Mouse (Mus musculus) T-cell, adult 2 months (primary cell): ENCODE data around the gene Retsat.

Source experiments
- DNase-seq: peaks from one replicate; pipeline ENCODE4 v3.0.0; 2022; ENCODE audit warnings: low spot score

Retsat gene

DNA sequence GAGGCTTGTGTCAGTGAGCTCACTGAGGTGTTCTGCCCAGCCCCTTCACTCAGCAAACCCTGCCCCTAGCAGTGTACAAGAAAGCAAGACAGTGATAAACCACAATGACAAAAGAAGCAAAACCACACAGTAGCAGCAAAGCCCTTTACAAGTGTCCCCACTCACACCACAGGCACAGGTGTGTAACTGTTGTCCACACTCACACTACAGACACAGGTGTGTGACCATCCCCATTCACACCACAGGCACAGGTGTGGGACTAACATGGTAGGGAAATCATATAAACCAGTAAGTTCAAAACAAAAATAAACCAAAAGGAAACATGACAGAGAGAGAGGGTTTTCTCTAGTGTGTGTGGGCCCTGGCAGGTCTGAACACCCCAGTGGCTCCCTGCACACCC lies 10.0 kb upstream of the Retsat start:
- DNase-seq = no peak

DNA sequence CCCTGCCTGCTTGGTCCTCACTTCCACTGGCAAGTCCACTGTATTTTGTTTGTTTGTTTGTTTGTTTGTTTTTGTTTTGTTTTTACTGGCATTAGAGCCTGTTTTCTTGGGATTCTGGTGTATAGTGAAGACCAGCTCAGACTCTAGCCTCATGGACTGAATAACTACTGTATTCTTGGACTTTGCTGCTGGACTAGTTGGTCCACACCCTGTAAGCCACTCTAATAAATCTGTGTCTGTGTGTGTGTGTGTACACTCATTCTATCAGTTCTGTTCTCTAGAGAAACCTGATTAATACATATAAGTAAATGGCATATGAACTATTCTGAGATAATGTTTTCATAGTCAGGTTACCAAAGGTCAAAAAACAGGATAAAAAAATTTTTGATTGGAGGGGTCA lies 8.2 kb upstream of the Retsat start:
- no peak for DNase-seq

DNA sequence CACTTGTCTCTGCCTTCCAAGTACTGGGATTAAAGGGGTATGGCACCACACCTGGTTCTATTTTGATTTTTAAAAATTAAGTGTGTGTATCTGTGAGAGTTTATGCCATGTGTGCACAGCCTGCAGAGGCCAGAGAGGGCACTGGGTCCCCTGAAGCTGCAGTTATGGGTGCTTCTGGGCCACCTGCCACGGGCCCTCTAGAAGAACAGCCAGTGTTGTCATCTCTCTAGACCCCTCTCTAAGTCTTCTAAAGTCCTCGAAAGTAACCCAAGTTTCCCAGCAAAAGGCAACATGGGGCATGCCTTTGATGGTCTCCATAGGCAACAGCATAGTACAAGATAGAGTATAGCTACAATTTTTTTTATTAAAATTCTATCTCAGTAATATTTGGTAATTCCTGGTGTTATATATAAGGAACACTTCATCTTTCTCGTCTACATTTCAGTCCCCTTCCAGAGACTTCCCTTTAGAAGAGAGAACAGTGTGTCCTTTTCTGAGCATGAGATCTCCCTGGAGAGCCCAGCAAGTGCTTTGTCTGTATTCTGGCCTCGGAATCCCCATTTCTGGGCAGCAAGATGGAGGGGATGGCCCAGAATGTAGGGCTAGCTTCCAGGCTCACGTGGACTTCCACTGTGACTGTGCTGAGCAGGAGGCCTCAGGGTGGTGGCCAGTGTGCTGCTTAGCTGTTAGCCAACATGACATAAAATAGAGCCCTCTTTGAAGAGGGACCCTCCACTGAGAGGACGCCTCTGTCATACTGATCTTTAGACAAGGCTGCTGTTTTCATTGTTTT lies 5.1 kb upstream of the Retsat start:
- DNase-seq = no peak

DNA sequence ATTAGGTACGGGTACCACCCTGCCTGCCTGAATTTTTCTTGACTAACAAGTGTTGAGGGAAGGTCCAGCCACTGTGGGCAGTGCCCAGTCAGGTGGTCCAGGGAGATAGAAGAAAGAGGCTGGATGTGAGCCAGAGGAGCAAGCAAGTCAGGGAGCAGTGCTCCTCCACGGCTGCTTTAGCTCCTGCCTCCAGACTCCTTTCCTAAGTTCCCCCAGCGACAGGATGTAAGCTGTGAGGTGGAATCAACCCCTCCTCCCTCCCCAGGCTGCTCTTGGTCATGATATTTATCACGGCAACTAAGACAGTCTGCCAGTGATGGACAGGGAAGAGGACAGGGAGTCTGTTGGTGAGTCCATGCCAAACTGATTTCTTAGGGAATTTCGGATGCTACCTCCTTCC lies 4.4 kb upstream of the Retsat start:
- no peak for DNase-seq

DNA sequence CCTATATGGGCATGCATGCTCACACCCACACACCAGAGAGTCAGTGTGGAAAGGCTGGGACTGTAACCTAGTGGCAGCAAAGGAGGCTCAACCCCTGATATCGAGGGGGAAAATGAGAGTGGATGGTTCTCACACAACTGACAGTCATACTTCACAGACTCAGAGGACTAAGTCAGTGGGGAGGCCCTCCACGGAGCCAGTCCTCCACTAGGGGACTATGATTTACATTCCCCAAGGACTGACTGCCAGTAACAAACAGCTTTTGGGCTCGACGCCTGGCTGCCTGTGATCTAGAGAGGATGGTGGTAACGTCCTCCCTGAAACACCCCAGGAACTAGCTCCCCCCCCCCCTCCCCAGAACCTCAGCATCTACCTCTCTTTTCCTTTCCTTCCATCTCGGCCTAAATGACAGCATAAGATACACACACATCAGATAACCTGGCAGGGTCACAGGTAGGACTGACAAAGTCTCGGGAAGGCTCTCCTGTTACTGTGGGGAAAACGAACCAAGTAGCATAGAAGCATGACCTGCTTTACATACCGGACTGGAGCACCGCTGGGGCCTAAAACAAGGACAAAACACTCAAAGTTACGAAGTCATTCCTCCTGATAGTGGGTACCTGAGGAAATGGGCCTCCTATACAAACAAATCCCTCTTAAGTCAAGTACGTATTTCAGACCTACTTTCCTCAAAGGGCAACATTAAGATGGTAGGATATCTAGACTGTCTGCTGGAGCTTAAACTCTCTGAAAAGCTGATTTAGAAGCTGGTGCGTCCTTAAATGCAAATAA lies 996 bp upstream of the Retsat start:
- DNase-seq = no peak

DNA sequence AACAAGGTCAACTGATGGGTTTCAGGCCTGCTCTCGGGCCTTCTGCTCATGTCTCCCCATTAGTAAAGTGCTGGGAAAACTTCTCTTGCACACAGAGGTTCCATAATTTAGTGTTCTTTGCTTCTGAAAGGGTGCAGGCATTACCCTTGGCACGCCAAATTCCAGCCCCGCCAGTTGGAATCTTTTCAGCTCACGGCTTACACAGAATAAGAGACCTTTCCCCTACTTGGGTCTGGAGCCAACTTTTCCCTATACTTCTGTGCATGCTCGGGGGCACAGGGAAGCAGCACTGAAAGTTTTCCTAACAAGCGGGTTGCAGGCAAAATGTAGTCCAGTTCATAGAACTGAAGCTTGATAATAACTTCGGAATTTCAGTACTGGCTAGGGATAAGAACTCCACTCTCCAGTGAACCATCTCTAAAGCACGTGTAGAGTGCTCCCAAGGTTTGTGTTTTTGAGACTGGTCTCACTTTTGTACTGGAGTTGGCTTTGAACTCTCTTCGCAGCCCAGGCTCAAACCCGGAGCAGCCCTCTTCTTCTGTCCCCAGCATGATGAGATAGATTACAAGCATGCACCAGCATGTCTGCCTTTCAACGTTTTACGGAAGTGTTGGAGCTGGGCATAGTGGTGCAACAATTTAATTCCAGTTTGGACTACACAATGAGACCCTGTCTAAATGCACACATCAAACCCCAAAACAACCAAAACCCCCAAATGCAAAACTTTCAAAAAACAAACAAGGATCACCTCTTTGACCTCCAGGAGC lies 699 bp downstream of the Retsat start:
- DNase-seq = no peak

DNA sequence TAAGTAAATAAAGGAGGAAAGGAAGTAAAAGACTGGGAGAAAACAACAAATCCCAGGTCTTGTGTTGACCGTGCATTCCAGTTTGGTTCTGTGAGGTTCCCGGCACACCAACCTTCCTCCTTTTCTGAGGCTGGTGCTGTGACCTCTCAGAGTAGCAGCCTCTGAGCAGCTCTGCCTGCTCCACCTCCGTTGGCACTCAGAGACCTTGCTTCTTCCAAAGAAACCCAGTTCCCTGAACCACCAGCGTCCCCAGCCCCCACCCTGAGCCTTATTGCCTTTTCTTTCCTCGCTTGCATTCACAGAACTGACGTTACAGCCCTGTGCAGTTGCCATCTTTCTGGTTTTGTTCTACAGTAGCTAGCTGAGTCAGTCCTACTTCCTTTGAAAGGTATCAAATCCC lies 1.9 kb downstream of the Retsat start:
- no peak for DNase-seq

DNA sequence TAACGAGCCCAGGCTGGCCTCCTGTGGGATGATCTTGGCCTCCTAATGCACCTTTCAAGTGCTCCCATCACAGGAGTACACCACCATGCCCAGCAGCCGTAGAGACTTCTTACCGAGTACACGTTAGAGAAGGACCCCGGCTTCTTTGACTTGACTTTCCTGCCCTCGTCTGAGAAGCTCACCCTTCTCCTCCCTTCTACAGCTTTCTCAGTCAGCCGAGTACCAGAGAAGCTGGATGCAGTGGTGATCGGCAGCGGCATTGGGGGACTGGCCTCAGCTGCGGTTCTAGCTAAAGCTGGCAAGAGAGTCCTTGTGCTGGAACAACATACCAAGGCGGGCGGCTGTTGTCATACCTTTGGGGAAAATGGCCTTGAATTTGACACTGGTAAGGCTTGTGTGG lies 2.5 kb downstream of the Retsat start:
- no peak for DNase-seq

DNA sequence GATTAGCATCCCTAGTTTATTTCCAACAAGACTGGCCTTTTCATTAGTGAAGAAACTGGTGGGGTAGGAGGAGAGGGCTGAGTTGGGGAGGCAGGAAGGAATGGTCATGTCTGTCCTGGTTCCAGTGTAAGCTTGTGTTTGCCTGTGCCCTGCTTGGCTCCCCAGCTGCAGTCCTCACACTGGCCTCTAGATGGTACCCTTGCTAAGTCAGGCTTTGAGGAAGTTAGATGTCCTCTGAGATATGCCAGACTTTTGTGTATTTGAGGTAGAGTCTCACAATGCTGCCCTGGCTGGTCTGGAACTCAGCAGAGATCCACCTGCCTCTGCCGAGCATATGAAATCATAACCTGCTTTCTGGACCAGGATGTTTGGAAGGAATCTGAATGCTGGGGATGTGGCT lies 3.5 kb downstream of the Retsat start:
- DNase-seq = peak; percentile 81

DNA sequence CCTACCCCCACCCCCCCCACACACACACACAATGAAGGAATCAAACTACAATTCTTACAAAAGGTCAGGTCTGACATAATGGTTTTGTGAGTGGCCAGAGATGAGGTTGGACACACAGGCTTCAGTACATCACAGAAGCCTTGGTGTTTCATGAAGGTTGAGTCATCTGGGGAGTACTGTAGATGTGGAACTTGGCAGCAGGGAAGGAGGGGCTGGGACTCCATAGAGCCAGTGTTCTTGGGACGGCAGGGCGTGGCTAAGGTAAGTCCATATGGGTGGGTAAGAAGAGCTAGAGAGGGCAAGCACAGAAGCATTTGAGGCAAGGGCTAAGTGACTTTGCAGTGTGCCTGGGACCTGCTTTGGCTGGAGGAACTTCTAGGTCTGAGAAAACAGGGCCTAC lies 5.8 kb downstream of the Retsat start:
- DNase-seq = no peak

DNA sequence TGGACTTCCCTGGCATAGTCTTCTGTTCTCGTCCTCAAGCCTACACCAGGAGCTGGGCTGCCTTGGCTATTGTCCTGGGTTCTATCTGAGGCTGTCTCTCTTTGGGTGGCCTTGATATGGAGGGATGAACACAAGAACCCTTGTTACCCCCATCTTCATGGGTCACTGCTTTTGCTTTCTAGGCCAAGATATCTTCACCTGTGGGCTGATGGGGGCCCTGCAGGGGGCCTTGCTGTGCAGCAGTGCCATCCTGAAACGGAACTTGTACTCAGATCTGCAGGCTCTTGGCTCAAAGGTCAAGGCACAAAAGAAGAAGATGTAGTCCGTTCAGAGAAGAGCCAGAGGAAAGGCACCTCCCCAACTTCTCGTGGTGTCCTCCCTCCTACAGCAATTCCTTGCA lies 8.8 kb downstream of the Retsat start:
- DNase-seq = no peak

DNA sequence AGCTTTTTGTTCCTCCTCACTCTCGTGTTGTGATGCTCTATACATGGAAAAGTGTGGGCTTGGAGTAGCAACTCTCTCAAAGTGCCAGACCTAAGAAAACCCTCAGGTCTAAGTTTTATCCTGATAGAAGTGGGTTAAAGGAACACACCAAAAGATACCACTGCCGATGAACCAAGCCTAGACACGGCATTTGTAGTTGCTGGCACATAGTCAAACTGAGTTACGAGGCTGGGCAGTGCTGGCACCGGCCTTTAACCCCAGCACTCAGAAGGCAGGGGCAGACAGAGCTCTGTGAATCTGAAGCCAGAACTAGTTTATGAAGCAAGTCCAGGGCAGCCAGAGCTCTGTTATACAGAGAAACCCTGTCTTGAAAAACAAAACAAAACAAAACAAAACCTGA lies 9.4 kb downstream of the Retsat start:
- DNase-seq = no peak

DNA sequence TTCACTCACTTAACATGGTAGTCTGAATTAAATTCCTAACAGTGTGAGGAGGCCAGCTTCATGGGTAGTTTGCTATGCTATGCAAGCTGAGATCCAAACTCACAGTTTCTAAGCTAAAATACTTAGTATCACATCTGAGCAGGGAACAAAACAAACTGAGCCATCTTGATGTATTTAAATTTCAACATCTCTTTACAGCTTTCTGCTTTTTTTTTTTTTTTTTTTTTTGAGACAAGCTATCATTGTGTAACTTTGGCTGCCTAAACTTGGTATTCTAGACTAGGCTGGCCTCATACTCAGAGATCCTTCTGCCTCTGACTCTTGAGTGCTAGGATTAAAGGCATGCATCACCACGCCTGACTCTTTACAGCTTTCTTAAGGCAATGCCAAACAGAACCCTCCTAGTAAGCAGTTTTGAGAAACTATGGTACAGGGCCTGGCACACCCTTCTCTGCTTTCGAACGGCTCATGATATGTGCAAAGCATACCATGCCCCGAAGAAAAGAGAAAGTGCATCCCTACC lies 10.4 kb downstream of the Retsat start:
- no peak for DNase-seq

DNA sequence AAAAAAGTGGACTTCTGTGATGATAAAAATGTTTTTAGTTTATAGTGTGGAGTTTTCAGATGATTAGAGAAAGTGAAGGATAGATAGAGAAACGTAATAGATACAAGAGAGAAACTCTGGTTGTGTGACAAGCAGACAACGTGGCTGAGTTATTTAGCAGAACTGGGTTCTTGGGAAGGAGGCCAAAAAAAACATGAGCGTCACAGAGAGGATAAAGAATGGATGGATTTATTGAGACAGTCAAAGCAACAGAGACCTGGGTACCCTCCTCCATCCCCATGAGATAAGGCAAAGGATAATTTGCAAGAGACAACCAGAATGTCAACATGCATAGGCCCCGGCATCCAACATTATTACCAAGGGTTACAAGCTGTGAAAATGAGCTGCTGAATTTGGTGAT lies 12.0 kb downstream of the Retsat start:
- DNase-seq = no peak

DNA sequence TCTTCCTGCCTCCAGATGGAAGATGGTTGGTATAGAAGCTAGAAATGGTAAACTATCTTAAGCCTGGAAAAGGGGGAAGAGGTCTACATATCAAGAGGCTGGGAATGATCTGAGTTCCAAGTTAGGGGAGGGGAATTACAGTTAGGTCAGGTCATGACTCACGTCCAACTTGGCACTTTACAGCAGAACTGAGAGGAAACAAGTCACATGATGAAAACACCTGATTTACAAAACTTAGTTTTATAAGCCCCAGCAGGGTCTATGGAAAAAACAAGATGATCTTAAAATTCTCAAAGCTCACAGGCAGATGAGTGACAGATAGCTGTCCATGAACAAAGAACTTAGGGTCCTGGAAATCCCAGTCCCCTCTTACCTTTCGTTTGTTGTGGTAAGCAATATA lies 16.9 kb downstream of the Retsat start:
- no peak for DNase-seq

DNA sequence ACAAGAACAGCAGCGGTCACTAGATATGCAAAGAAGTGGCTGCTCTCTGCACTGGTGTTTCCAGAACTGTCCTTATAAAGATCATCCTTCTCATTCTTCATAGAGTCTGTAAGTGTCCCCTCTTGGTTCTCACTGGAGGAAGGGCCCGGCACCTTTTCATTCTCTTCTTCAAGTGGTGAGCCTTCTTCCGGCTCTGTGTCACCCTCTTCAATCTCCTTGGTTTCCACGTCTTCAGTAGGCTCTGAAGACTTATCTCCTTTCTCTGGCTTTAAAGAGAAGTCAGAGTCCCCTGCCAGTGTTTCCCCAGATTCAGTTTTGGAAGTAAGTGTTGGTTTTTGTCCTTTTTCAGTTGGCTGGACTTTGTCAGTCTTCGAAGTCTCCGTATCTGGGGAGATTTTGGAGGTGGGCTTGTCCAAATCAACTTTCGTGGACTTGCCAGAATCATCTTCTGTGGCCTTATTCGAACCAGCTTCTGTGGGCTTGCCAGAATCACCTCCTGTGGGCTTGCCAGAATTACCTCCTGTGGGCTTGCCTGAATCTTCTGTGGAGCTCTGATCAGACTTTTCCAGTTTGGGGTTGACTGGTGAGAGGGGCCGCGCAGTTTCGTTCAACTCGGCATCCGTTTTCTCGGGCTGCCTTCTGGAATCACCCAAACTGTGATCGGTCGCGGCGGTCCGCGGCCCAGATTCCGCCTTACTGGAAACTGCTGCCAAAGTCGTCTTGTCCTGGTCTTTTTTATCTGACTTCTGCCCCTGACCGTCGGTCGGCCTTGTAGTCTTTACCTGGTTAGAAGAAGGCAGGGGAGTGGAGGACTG lies 17.5 kb downstream of the Retsat start:
- peak; percentile 66 for DNase-seq

DNA sequence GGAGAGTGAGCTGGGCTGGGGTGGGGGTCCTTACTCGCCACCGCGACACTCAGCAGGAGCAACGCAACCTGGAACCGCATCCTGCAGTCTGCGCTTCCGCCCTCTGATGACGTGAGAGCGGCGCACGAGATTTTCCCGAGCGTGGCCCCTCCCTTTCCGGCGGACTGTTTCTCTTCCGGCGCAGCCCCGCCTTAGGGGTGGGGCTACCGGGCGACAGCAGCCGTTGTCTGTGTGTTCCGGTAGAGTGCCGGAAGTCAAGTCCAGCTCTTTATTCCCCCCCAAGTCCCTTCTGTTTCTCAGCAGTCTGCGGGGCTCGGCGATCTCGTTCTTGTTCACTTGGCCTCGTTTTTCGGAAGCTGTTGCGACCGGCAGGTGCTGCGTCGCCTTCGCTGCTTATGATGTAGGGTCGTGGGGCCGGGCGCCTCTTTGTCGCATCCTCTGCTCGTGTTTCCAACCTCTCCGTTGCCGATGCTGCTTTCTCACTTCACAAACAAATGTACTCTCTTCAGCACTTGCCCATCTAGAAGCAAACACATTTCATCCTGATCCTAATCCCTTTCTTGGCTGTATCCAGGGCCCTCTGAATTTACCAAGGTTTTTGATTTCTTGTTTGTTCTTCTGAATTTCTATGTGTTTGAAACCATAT lies 18.5 kb downstream of the Retsat start, which contains the start of gene Tgoln1:
Gene Tgoln1, minus strand, starts transcription at position 358 of the 646 bp plus-strand sequence.
- peak; percentile 98 for DNase-seq

DNA sequence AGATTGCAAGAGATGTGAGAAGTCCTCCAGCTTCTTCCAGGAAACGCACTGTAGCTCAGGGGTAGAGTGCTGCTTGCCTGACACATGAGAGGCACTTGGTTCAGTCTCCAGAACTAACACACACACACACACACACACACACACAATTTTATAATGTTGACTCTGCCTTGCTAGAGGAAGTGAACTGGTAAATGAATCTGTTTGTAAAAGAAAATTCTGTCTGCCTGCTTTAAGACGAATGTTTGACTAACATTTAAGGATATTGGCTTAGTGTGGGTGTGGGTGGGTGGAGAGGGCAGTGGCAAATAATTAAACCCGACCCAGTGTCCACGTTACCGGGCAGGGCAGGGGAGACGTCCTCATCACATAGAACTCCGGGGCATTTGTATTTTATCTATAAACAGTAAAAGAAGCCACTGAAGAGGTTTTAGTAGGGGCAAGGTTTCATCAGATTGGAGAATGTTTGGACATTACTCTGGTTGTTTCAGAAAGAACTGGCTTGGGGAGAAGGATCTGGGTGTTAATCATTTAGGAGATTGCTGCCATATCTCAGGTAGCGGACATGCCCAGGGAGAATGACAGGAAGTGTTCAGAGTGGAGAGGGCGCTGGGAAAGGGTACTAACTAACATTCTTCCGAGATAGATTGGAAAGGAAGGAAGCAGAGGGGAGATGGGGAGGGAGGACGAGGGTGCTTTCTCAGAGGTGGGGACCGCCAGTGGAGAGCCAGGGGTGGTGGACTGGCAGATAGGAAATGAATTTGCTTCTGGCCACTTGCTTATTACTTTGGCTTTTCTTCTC lies 21.7 kb downstream of the Retsat start:
- no peak for DNase-seq

DNA sequence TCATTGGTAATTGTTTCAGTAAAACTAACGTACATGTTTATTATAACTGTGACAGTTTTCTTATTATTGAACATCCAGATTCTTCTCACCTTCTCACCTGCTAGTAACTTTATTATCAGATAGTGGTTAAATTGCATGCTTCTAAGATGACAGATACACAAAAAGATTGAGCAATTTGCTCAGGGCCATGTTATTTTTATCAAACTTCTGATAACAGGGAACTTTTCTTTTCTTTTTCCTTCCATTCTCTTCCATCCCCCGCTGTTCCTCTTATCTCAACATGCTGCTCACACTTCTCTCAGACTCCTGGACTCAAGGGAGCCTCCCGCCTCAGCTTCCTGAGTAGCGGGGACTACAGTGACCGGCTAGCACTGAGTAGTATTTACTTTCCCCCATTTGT lies 22.6 kb downstream of the Retsat start:
- DNase-seq = no peak

DNA sequence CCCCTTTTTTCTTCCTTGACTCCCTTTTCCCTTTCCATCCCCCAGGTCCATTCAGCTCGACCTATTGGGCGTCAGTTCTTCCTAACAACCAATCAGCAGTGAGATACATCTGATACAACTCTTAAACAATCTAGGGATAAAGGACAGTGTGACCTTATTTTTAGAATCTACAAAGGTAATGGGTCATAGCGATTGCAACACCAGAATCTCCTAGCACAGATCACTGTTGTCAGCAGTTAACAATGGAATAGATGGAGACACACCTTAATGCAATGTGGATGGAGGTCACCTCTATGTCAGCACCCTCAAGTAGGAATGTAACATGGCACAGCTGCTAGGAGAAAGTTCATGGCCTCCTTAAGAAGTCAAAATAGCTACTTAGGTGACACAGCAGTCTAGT lies 24.6 kb downstream of the Retsat start:
- no peak for DNase-seq
